Mouse (Mus musculus): ENCODE measurements at regions not wholly inside any gene's neighbourhood (a gene's known extent, or its start where the extent isn't known, plus 50 kb on each side); places are given as distances from the start of the nearest gene placed in this dataset.
A peak's percentile ranks its signal among the peaks of the same experiment; 100 is the strongest.

DNA sequence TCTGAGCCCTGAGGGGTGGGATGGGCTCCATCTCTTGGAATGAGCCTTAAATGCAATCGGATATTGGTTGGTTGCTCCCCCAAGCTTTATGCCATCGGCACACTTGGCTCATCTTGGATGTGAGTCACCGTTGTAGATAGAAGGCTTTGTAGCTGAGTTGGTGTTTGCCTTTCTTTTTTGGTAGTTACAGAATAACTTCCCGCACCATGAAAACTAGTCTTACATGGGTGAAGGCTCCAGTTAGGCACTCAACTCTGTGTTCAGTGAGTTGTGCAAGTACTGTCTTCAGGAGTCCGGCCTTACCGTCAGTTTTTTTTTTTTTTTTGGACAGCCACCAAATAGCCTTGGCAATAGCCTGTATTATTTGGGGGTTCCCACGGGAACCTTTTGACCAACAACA is 170.3 kb downstream of the Snx10 start:
- ATAC-seq (ENCODE audit: low read depth) = no peak
- H3K4me2 ChIP-seq (ENCODE audit: low read depth, low read length) = no peak overlapping the region
- H3K9ac ChIP-seq (ENCODE audit: low read depth, low read length) = no peak overlapping the region
- no peaks in the 10 kb centered on the region for H3K9me3 ChIP-seq (replicated peaks; ENCODE audit: control insufficient read depth, low read length)
- no peaks in the 10 kb centered on the region for H3K4me1 ChIP-seq (ENCODE audit: control insufficient read depth, low read depth, low read length)
- 68% methylated on average over 7 of the region's 7 CpGs for WGBS (ENCODE audit: insufficient replicate concordance)
- H3K27me3 ChIP-seq (ENCODE audit: control insufficient read depth, insufficient read depth, low read depth, low read length) = no peaks in the 10 kb centered on the region
- no peaks in the 10 kb centered on the region for H3K36me3 ChIP-seq (ENCODE audit: control insufficient read depth, insufficient read depth)
- no peak overlapping the region for H3K4me3 ChIP-seq (ENCODE audit: low read depth, low read length)
- H3K27ac ChIP-seq (ENCODE audit: low read length) = no peak overlapping the region

DNA sequence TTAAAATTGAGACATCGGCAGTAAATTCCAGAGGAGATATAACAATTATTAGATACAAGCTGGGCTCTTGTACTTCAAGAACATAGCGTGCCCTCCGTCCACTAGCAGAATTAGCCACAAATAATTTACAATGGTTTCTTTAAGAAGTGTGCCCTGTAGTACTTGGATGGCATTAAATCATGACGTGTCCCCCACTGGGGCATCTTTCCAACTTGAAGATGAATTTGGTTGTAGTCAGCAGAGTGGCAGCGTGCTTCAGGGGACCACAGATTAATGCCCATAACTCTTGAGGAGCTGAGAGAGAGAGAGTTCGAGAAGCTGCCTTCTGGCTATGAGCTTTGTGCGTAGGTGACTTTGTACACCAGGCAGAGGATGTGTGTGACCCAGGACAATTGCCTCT is 172.7 kb downstream of the Snx10 start:
- Histone ChIP-seq H3K9me3 (replicated peaks; ENCODE audit: control insufficient read depth, low read length) (no peaks in the 10 kb centered on the region), H3K27me3 (ENCODE audit: control insufficient read depth, insufficient read depth, low read depth, low read length) (no peaks in the 10 kb centered on the region), H3K27ac (ENCODE audit: low read length) (no peak overlapping the region), H3K4me3 (ENCODE audit: low read depth, low read length) (no peak overlapping the region), H3K9ac (ENCODE audit: low read depth, low read length) (no peak overlapping the region), H3K4me1 (ENCODE audit: control insufficient read depth, low read depth, low read length) (no peaks in the 10 kb centered on the region; the same call in 1 of the 2 replicates), H3K36me3 (ENCODE audit: control insufficient read depth, insufficient read depth) (no peaks in the 10 kb centered on the region), H3K4me2 (ENCODE audit: low read depth, low read length) (no peak overlapping the region)
- WGBS (ENCODE audit: insufficient replicate concordance) = 69% methylated on average over 7 of the region's 7 CpGs
- ATAC-seq (ENCODE audit: low read depth) = no peak

DNA sequence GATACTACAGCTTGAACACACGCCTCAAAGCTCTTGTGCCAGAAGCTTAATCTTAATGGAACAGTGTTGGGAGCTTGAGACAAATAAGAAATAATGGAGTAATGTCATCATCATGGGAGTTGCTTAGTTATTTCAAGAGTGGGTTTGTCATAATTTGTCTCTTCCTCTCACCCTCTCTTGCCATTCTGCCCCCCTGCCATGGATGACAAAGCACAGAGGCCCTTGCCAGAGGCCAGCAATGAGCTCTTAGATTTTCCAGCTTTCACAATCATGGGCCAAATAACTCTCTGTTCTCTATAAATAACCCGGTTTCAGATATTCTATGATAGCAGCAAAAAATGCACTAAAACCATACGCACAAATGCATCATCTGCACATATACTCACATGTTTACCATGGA is 174.1 kb downstream of the Snx10 start:
- H3K9me3 ChIP-seq (replicated peaks; ENCODE audit: control insufficient read depth, low read length) = no peaks in the 10 kb centered on the region
- no peak for ATAC-seq (ENCODE audit: low read depth)
- no peak overlapping the region for H3K9ac ChIP-seq (ENCODE audit: low read depth, low read length)
- no peak overlapping the region for H3K27ac ChIP-seq (ENCODE audit: low read length)
- no peak overlapping the region for H3K4me3 ChIP-seq (ENCODE audit: low read depth, low read length)
- 61% methylated on average over 3 of the region's 3 CpGs for WGBS (ENCODE audit: insufficient replicate concordance)
- H3K4me1 ChIP-seq (ENCODE audit: control insufficient read depth, low read depth, low read length) = no peaks in the 10 kb centered on the region; the same call in none of the 2 replicates
- H3K4me2 ChIP-seq (ENCODE audit: low read depth, low read length) = no peak overlapping the region
- H3K27me3 ChIP-seq (ENCODE audit: control insufficient read depth, insufficient read depth, low read depth, low read length) = no peaks in the 10 kb centered on the region
- H3K36me3 ChIP-seq (ENCODE audit: control insufficient read depth, insufficient read depth) = no peaks in the 10 kb centered on the region

DNA sequence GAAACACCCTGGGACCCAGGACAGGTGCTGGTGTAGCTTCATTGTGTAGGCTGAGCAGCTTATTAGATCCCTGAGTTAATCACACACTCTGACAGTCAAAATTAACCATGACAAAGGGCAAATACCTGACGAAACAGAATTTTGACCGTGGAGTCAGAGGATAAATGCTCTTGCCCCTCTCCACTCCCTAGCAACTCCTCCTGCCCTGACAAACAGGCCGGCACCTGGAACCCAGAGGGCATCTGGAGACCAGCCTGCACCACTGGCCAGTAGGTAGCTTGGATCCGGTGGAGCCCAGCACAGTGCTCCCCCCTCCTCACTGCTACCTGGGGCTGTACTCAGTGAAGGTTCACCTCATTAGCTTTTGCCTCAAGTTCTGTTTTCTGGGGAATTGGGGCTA is 174.5 kb downstream of the Snx10 start:
- H3K4me1 ChIP-seq (ENCODE audit: control insufficient read depth, low read depth, low read length) = no peaks in the 10 kb centered on the region; the same call in none of the 2 replicates
- H3K27ac ChIP-seq (ENCODE audit: low read length) = no peak overlapping the region
- H3K4me3 ChIP-seq (ENCODE audit: low read depth, low read length) = no peak overlapping the region
- H3K9ac ChIP-seq (ENCODE audit: low read depth, low read length) = no peak overlapping the region
- no peak for ATAC-seq (ENCODE audit: low read depth)
- no peaks in the 10 kb centered on the region for H3K27me3 ChIP-seq (ENCODE audit: control insufficient read depth, insufficient read depth, low read depth, low read length)
- 61% methylated on average over 4 of the region's 4 CpGs for WGBS (ENCODE audit: insufficient replicate concordance)
- no peak overlapping the region for H3K4me2 ChIP-seq (ENCODE audit: low read depth, low read length)
- H3K9me3 ChIP-seq (replicated peaks; ENCODE audit: control insufficient read depth, low read length) = no peaks in the 10 kb centered on the region
- H3K36me3 ChIP-seq (ENCODE audit: control insufficient read depth, insufficient read depth) = no peaks in the 10 kb centered on the region

DNA sequence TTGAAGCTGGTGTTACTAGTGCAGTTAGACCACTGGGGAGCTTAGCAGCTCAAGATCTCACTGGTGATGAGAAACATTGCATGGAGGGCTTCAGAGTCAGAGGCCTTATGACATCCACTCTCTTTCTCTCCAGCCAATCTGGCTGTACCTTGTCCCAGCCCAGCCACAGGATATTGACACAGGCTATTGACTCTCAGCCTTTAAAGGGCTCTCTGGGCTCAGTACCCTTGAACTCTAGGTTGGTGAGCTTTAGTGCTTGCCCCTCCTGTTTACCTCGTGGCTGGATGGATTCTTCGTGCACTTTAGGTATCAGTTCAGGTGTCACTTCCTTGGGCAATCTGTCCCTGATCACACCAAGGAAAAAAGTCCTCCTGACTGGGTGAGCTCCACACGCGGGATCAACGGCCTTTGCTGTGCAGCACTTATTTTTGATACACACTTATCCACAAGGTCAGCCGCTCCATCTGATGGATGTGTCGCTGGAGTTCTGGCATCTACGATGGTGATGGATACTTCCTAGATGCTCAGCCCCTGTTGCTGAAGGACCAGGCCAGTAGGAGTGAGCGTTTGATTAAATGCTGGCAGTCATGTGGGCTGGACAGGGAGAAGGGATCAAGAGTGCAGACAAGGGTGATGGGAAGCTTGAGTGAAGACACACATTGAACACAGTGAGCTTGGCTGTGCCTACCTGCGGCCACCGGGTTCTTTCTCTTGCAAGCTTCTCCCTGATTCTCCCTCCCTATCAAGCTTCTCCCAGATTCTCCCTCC is 177.7 kb downstream of the Snx10 start:
- Histone ChIP-seq H3K36me3 (ENCODE audit: control insufficient read depth, insufficient read depth) (no peaks in the 10 kb centered on the region), H3K27me3 (ENCODE audit: control insufficient read depth, insufficient read depth, low read depth, low read length) (no peaks in the 10 kb centered on the region), H3K4me3 (ENCODE audit: low read depth, low read length) (no peak overlapping the region), H3K27ac (ENCODE audit: low read length) (no peak overlapping the region), H3K9ac (ENCODE audit: low read depth, low read length) (no peak overlapping the region), H3K4me2 (ENCODE audit: low read depth, low read length) (no peak overlapping the region), H3K4me1 (ENCODE audit: control insufficient read depth, low read depth, low read length) (no peaks in the 10 kb centered on the region; the same call in none of the 2 replicates), H3K9me3 (replicated peaks; ENCODE audit: control insufficient read depth, low read length) (no peaks in the 10 kb centered on the region)
- 61% methylated on average over 11 of the region's 11 CpGs for WGBS (ENCODE audit: insufficient replicate concordance)
- peak; percentile 87 for ATAC-seq (ENCODE audit: low read depth)

DNA sequence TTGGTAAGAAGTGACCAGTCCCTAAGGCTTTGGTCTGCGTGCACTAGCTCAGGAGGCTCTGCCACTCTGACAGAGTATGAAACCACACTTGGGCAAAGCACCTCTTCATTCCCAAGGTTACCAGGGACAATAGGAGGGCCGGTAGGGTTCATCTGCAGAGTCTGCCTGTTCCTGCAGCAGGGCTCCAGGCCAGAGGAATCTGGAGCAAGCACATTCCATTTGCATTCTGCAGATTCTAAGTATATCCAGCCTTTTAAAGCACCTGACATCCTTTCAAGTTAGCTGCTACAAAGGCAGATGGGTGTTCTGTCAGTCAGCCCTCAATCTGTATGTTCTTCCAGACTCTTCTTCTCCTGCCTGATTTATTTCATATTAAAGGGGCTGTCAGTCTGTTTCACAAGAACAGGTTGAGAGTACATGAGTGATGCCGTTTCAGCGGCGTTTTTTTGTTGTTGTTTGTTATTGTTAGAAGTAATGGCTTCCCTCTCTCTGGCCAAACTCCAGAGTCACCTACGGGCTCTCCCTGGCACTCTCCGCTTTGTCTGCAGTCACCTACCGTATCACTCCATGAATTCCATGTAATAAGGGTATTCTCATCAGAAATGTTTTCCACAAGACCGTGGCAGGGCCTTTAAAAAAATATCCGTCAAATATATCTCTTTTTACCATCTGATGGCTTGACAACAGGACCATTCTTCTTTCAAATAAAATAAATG is 178.9 kb downstream of the Snx10 start:
- H3K27me3 ChIP-seq (ENCODE audit: control insufficient read depth, insufficient read depth, low read depth, low read length) = no peaks in the 10 kb centered on the region
- H3K4me3 ChIP-seq (ENCODE audit: low read depth, low read length) = no peak overlapping the region
- no peaks in the 10 kb centered on the region; the same call in none of the 2 replicates for H3K4me1 ChIP-seq (ENCODE audit: control insufficient read depth, low read depth, low read length)
- no peaks in the 10 kb centered on the region for H3K36me3 ChIP-seq (ENCODE audit: control insufficient read depth, insufficient read depth)
- no peak overlapping the region for H3K4me2 ChIP-seq (ENCODE audit: low read depth, low read length)
- 60% methylated on average over 10 of the region's 10 CpGs for WGBS (ENCODE audit: insufficient replicate concordance)
- H3K9me3 ChIP-seq (replicated peaks; ENCODE audit: control insufficient read depth, low read length) = no peaks in the 10 kb centered on the region
- no peak for ATAC-seq (ENCODE audit: low read depth)
- no peak overlapping the region for H3K27ac ChIP-seq (ENCODE audit: low read length)
- no peak overlapping the region for H3K9ac ChIP-seq (ENCODE audit: low read depth, low read length)

DNA sequence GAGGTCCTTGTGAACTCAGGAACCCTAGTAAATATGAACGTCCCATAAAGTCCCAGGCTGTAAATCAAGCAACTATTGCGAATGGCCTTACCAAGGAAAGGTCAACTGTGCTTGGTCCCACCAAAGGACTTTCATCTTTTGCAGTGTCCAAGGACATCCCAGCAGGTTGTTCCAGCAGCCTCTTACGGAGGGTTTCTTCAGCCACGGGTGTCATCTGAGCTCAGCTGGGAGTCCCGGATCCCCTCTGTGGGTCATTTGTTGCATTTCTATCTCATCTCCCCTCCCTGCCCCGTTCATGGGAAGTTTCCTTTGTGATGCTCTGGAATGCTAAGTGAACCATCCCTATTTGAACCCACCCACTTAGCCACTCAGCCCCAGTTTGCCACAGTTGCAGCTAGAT is 184.3 kb downstream of the Snx10 start:
- H3K36me3 ChIP-seq (ENCODE audit: control insufficient read depth, insufficient read depth) = no peaks in the 10 kb centered on the region
- ATAC-seq (ENCODE audit: low read depth) = no peak
- WGBS (ENCODE audit: insufficient replicate concordance) = 53% methylated on average over 6 of the region's 6 CpGs
- H3K9me3 ChIP-seq (replicated peaks; ENCODE audit: control insufficient read depth, low read length) = no peaks in the 10 kb centered on the region
- H3K4me2 ChIP-seq (ENCODE audit: low read depth, low read length) = no peak overlapping the region
- no peaks in the 10 kb centered on the region for H3K4me1 ChIP-seq (ENCODE audit: control insufficient read depth, low read depth, low read length)
- H3K27ac ChIP-seq (ENCODE audit: low read length) = no peak overlapping the region
- H3K4me3 ChIP-seq (ENCODE audit: low read depth, low read length) = no peak overlapping the region
- no peaks in the 10 kb centered on the region for H3K27me3 ChIP-seq (ENCODE audit: control insufficient read depth, insufficient read depth, low read depth, low read length)
- no peak overlapping the region for H3K9ac ChIP-seq (ENCODE audit: low read depth, low read length)

DNA sequence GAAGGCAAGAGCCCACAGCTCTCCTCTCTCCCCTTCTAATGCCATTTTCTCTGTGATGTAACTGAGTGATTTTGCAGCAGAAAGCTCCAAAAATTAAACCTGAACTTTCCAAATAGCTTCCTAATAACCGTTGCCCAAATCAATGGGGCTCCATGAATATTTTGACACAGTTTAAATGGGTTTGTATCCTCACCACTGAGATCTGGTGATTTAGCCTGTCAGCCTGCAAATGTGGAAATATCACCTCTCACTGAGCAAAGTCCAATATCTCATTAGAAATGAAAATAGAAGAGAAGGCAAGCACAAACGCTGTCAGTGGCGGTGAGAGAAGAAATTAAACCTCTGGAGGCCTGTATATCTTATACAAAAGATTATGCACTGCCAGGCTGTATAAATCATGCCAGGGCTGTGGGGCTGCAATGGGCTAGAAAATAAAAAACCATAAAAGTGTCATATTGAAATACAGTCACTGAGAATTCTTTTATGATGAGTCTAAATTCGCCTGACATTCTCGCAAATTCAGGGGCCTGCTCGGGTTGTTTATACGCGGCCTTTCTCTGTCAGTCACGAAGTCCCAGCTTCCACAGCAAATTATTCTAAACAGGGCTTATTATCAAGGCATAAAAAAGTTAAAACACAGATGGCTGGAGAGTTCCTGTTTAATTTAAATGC is 185.1 kb downstream of the Snx10 start:
- Histone ChIP-seq H3K9ac (ENCODE audit: low read depth, low read length) (no peak overlapping the region), H3K4me1 (ENCODE audit: control insufficient read depth, low read depth, low read length) (no peaks in the 10 kb centered on the region), H3K4me2 (ENCODE audit: low read depth, low read length) (no peak overlapping the region), H3K9me3 (replicated peaks; ENCODE audit: control insufficient read depth, low read length) (no peaks in the 10 kb centered on the region), H3K27me3 (ENCODE audit: control insufficient read depth, insufficient read depth, low read depth, low read length) (no peaks in the 10 kb centered on the region), H3K27ac (ENCODE audit: low read length) (no peak overlapping the region), H3K4me3 (ENCODE audit: low read depth, low read length) (no peak overlapping the region), H3K36me3 (ENCODE audit: control insufficient read depth, insufficient read depth) (no peaks in the 10 kb centered on the region)
- WGBS (ENCODE audit: insufficient replicate concordance) = 75% methylated on average over 9 of the region's 9 CpGs
- no peak for ATAC-seq (ENCODE audit: low read depth)

Data from liver, embryonic 16.5 days (tissue).